Mouse (Mus musculus): ENCODE results near the gene Wnk1. TPM values are rescaled to one million over a fixed set of nuclear protein-coding genes. Genes with fewer than 3 reads are reported as not detected.

The Wnk1 gene
- polyA plus RNA-seq, 1 experiment: 288 TPM

DNA sequence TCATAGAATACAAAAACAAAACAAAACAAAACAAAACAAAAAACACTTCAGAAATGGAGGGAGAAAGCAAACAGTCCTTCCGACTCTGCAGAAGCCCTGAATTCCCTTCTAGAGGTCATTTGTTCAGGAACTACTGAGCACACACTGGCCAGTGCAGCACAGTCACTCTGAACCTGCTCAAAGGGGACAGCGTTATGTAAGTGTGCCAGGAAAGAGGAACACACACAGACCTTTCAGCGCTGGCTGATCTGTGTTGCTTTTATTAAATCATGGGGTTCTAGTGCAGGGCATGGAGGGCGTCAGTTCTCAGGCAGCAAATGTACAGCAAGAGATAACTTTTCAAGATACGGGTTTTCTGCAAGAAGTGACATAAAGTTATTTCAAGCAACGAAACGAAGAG is 155.3 kb downstream of the Wnk1 start:
- H3K4me1 ChIP-seq (ENCODE audit: control insufficient read depth, insufficient read depth, low read length): no peaks in the 10 kb centered on the region
- TF ChIP-seq POLR2A (IDR thresholded peaks at IDR 0.05; ENCODE audit: borderline replicate concordance, insufficient read depth, low read length): no peak
- DNase-seq: no peak
- H3K4me3 ChIP-seq (replicated peaks; ENCODE audit: insufficient read depth, low read depth, low read length): no peak overlapping the region
- no peaks in the 10 kb centered on the region for H3K27me3 ChIP-seq (ENCODE audit: control insufficient read depth, insufficient read depth, low read length)
- no peak overlapping the region for H3K27ac ChIP-seq (ENCODE audit: insufficient read depth, low read length)
- WGBS: 78% methylated on average over 7 of the region's 7 CpGs

Other genes starting within 250 kb of the Wnk1 start
- 44.3 and 50.1 TPM in 2 replicates for gene Erc1, start 190.5 kb downstream of the Wnk1 start, polyA plus RNA-seq (2012; rRNA removed)
- 62.6 and 65.1 TPM in 2 replicates for gene Rad52, start 136.0 kb downstream of the Wnk1 start, polyA plus RNA-seq (2012; rRNA removed)
- 9.7 and 11.7 TPM in 2 replicates for gene Ninj2, start 54.7 kb upstream of the Wnk1 start, polyA plus RNA-seq (2012; rRNA removed)

Measured in cerebellum, adult 2 months (tissue).